Mouse (Mus musculus): ENCODE data around the gene Tns4. TPM values are rescaled to one million over a fixed set of nuclear protein-coding genes. Genes with fewer than 3 reads are reported as not detected.

Tns4 gene
- polyA plus RNA-seq, 1 experiment from 2014 or later, result 1.0 TPM

DNA sequence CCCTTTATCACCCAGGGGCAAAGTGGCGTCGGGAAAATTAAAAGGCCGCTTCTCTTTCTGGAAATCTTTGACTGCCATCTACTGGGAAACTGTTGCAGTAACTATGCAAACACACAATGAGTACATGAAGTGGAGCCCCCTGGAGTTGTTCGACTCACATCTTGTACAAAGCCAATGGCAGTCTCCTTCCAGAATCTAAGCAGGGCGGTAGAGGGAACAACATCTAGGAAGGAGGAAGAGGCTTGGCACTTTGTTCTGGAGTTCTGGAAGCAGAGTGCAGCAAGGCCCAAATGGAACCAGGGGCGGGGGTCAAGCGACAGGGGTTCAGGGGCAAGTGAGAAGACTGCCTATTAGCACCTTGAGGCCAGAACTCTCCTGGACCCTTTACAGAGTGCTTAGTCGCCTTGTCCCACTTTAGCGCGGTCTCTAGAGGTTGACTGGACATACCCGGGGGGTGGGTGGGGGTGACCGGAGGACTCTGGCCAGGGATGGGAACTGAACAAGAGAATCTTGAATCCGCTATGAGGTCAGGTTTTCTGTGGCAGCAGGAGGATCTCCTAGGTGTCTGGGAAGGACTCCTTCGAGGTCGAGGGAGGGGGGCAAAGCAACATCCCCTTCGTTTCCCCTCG, 48.6 kb downstream of the Tns4 start:
- WGBS, result under 1% methylated on average over 17 of the region's 17 CpGs
- Histone ChIP-seq H3K36me3 (replicated peaks) (peaks cover 21% of the 10 kb centered on the region), H3K27ac (replicated peaks) (peak overlapping the region; percentile 98), H3K9me3 (no peaks in the 10 kb centered on the region), H3K4me1 (peaks cover 69% of the 10 kb centered on the region), H3K4me3 (peak overlapping the region; percentile 89), H3K27me3 (replicated peaks; ENCODE audit: low read depth, poor library complexity, severe bottlenecking) (no peaks in the 10 kb centered on the region)
- peak; percentile 69 for DNase-seq (ENCODE audit: low spot score)

DNA sequence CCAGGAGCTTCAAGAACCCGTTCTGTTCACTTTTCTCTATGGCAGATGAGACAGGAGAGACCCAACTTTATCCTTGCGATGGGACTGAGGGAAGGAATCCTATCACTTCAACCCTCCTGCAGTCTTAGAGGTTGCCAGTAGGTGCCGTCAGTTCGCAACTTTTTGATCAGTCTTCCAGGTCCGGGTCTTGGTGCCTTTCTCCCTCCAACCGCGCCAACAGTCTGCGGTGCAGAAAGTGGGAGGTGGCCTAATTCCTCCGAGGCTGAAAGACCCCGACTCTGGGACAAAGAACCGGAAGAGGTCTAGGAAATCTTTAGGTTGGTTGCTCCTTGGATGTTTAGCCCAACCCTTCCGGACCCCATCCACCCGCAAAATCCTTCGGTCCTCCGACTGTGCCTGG, 49.3 kb downstream of the Tns4 start:
- H3K36me3 ChIP-seq (replicated peaks), result peaks cover 15% of the 10 kb centered on the region
- H3K27me3 ChIP-seq (replicated peaks; ENCODE audit: low read depth, poor library complexity, severe bottlenecking), result no peaks in the 10 kb centered on the region
- peak overlapping the region; percentile 89 for H3K4me3 ChIP-seq
- H3K9me3 ChIP-seq, result no peaks in the 10 kb centered on the region
- H3K27ac ChIP-seq (replicated peaks), result peak overlapping the region; percentile 98
- WGBS, result under 1% methylated on average over 15 of the region's 15 CpGs
- H3K4me1 ChIP-seq, result peaks cover 62% of the 10 kb centered on the region
- DNase-seq (ENCODE audit: low spot score), result peak; percentile 92

DNA sequence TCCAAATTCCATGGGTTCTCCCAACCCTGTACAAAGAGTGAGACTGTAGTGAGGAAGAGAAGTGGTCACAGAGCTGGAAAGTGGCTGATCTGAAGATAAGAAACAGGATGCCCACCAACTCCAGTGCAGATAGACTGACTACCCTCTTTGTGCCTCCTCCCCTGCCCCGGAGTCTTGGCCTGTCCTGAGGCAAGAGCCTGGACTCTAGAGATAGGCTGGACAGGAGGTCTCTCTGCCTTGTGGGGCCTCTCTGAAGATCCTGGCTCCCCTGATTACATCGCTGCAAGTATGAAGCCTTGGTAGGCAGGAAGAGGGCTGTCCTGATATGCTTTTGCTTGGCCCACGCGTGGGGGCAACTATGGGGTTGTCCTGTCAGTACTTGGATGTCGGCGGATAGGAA, 52.9 kb downstream of the Tns4 start:
- Histone ChIP-seq H3K4me3 (no peak overlapping the region), H3K27ac (replicated peaks) (peak overlapping the region; percentile 24; the same call in 1 of the 2 replicates), H3K9me3 (no peaks in the 10 kb centered on the region), H3K36me3 (replicated peaks) (no peaks in the 10 kb centered on the region), H3K4me1 (peaks cover 28% of the 10 kb centered on the region), H3K27me3 (replicated peaks; ENCODE audit: low read depth, poor library complexity, severe bottlenecking) (no peaks in the 10 kb centered on the region)
- 68% methylated on average over 6 of the region's 6 CpGs for WGBS
- DNase-seq (ENCODE audit: low spot score), result no peak

DNA sequence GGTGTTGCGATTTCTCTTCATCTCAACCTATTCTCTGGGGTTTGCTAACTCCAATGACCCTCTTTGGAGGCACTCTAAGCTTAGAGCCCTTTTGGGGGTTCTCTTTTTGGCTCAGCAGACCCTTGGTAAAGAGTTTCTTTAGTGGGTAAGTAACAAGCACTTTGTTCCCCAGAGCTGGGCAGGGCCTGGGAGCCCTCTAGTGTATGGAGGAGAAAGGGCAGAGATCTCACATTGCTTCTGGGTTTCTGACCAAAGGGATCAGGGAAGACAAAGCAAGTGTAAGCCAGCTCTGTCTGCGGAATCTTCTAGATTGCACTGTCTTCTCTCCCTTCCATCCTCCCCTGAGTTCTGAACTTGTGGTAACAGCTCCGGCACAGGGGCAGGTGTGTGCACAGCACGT, 53.8 kb downstream of the Tns4 start:
- no peak overlapping the region; the same call in 1 of the 2 replicates for H3K27ac ChIP-seq (replicated peaks)
- no peak overlapping the region for H3K4me3 ChIP-seq
- peaks cover 19% of the 10 kb centered on the region for H3K4me1 ChIP-seq
- no peaks in the 10 kb centered on the region for H3K27me3 ChIP-seq (replicated peaks; ENCODE audit: low read depth, poor library complexity, severe bottlenecking)
- no peaks in the 10 kb centered on the region for H3K36me3 ChIP-seq (replicated peaks)
- no peak for DNase-seq (ENCODE audit: low spot score)
- H3K9me3 ChIP-seq, result no peaks in the 10 kb centered on the region
- WGBS, result 76% methylated on average over 4 of the region's 4 CpGs

DNA sequence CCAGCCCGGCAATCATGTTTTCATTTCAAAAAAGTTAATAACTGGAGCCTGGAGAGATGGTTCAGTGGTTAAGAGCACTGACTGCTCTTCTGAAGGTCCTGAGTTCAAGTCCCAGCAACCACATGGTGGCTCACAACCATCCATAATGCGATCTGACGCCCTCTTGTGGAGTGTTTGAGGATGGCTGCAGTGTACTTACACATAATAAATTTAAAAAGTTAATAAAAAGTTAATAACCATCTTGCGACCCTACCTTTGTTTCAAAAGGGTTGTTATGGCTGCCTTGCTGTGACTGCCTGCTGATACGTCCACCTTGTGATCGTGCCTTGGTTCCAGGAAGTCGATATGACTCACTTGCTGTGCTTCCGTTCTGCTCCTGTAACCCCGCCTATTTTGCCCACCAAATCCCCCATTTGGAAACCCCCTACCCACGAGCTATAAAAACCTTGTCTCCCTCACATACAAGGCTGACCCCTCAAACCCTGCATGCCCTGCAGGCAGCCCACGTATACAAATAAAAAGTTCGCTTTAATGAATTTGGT, 62.1 kb downstream of the Tns4 start:
- H3K4me1 ChIP-seq, result peaks cover 19% of the 10 kb centered on the region
- 88% methylated on average over 12 of the region's 12 CpGs for WGBS
- H3K4me3 ChIP-seq, result no peak overlapping the region
- H3K36me3 ChIP-seq (replicated peaks), result peaks cover 8% of the 10 kb centered on the region
- H3K9me3 ChIP-seq, result no peaks in the 10 kb centered on the region
- H3K27ac ChIP-seq (replicated peaks), result no peak overlapping the region
- H3K27me3 ChIP-seq (replicated peaks; ENCODE audit: low read depth, poor library complexity, severe bottlenecking), result no peaks in the 10 kb centered on the region
- DNase-seq (ENCODE audit: low spot score), result no peak

DNA sequence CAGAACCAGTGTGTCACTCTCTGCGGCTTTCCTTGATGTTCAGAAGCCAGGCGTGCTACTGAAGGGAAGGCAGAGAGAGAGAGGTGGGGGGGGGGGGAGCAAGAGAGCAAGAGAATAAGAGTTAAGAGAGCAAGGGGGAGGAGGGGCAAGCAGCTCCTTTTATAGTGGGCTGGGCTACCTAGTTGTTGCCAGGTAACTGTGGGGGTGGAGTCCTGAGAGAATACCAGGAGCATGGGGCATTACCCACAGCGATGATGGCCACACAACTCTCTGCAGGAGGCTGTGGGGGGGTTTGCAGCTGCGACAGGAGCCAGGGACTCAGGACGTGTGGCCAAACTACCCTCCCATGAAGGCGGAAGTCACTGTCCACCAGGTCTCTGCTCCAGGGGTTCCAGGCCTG, 63.2 kb downstream of the Tns4 start:
- Histone ChIP-seq H3K4me1 (peaks cover 23% of the 10 kb centered on the region), H3K36me3 (replicated peaks) (peaks cover 19% of the 10 kb centered on the region), H3K4me3 (no peak overlapping the region; the same call in 1 of the 2 replicates), H3K27me3 (replicated peaks; ENCODE audit: low read depth, poor library complexity, severe bottlenecking) (no peaks in the 10 kb centered on the region), H3K9me3 (no peaks in the 10 kb centered on the region), H3K27ac (replicated peaks) (peak overlapping the region; percentile 12; the same call in 1 of the 2 replicates)
- WGBS, result 88% methylated on average over 6 of the region's 6 CpGs
- no peak for DNase-seq (ENCODE audit: low spot score)

DNA sequence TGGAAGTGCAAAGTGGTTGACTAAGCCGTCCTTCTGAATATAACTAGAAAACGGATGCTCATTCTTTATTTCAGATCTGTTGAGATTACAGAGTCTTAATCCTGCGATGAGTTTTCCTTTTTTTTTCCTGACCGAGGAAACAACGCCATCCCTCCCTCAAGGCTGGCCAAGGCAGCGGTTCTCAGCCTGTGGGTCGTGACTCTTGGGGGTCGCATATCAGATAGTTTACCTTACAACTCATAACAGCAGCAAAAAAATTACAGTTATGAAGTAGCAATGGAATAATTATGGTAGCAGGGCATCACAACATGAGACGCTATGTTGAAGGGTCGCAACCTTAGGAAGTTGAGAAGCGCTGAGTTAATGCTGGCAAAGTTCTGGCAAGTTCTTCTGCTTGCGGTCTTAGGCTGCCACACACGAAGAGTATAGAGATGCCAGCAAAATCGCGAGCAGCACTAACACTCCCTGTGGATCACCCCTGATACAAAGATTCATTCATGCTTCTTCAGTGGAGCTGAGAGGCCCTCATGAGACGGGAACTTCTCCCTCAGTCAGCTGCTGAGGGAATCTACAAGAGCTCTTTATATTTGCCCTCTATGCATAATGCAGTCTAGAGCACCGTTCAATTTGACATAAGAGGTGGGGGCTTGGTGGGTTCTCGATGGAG, 64.5 kb downstream of the Tns4 start:
- Histone ChIP-seq H3K4me1 (peaks cover 23% of the 10 kb centered on the region), H3K4me3 (peak overlapping the region; percentile 92), H3K9me3 (no peaks in the 10 kb centered on the region), H3K27ac (replicated peaks) (peak overlapping the region; percentile 86), H3K36me3 (replicated peaks) (peaks cover 31% of the 10 kb centered on the region), H3K27me3 (replicated peaks; ENCODE audit: low read depth, poor library complexity, severe bottlenecking) (no peaks in the 10 kb centered on the region)
- 52% methylated on average over 18 of the region's 18 CpGs for WGBS
- no peak for DNase-seq (ENCODE audit: low spot score)

DNA sequence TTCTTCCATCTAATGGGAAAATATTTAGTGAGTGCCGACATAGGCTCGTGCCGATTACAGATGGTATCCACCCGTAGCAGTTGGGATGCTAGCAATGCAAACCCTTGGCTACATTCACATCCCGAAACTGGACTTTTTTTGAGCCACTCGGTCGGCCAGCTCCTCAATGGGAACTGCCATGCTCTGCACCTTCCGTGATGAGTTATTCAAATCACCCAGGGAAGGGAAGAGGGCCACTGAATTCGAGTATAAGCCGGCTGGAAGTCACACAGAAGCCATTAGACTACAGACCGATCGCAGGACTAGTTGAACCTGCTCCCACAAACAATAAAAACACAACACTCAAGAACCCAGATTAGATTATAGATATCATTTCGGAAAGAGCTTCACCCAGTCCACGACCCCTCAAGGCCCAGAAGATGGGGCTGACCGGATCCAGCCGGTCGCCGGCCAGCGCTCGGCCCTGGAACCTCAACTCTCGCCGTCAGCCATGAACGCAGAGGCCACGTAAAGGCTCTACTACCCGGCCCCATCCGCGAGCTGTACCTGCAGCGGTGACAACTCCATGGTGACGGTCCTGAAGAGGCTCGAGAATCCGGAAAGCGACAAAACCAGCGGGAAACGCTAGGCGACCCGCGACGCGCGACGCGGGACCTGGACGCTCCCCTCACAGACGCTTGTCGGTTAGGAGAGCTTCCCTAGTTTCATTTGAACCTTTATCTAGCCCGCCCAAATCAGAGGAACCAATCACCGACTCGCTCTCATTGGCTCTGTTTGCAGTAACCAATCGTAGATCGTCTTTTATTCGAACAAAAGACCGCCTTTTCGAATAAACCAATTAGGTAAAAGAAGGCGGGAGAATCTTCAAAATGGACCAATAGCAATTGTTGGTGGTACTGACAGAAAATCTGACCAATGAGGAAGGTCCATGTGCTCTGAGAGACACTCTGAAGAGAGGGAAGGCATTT, 65.3 kb downstream of the Tns4 start, which contains the start of gene Top2a:
Gene Top2a, minus strand, starts transcription at position 690 of the 968 bp plus-strand sequence.
- DNase-seq (ENCODE audit: low spot score), result peak; percentile 93
- Histone ChIP-seq H3K27me3 (replicated peaks; ENCODE audit: low read depth, poor library complexity, severe bottlenecking) (no peaks in the 10 kb centered on the region), H3K27ac (replicated peaks) (peak within 1 kb of the TSS; percentile 97), H3K9me3 (no peaks in the 10 kb centered on the region), H3K4me3 (peak within 1 kb of the TSS; percentile 92), H3K4me1 (peaks cover 23% of the 10 kb centered on the region), H3K36me3 (replicated peaks) (peaks cover 39% of the 10 kb centered on the region)
- WGBS, result under 1% methylated on average over 54 of the region's 54 CpGs

DNA sequence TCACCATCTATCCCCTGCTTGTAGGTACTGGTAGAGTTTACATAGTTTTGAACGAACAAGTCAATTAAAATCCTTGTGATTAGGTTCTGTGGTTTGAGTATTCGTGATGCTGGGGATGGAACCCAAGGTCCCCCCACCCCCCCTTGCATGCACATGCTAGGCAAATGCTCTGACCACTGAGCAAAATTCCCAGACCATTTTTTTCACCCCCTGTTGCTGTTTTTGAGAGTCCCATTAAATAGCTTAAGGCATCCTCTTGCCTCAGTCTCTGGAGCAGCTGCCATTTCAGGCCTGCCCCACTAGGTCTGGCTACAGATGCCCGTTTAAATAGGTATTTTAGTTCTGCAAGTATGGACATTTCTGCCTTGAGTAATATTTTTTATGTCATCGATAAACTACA, 66.0 kb downstream of the Tns4 start:
- peaks cover 23% of the 10 kb centered on the region for H3K4me1 ChIP-seq
- 11% methylated on average over 4 of the region's 4 CpGs for WGBS
- no peaks in the 10 kb centered on the region for H3K27me3 ChIP-seq (replicated peaks; ENCODE audit: low read depth, poor library complexity, severe bottlenecking)
- peak overlapping the region; percentile 92 for H3K4me3 ChIP-seq
- peaks cover 46% of the 10 kb centered on the region for H3K36me3 ChIP-seq (replicated peaks)
- no peaks in the 10 kb centered on the region for H3K9me3 ChIP-seq
- H3K27ac ChIP-seq (replicated peaks), result peak overlapping the region; percentile 97
- DNase-seq (ENCODE audit: low spot score), result no peak

DNA sequence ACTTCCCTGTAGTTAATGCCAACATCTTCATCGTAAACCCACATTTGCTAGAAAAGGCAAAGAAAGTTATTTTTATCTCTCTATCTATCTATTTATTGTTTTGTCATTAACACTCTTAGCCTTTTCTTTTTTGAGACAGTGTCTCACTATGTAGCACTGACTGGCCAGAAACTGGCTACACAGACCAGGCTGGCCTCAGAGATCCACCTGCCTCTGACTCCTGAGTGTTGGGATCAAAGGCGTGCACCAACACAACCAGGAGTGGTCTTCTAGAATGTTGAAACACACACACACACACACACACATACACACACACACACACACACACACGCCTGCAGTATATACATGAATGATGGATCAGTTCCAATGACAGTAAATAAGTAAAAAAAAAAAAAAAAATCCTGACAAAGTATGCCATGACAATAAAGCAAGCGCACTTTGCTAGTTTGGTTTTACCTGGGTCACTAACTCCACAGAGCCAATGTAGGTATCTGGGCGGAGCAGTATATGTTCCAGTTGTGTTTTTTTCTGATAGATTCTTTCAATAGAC, 66.6 kb downstream of the Tns4 start:
- Histone ChIP-seq H3K27ac (replicated peaks) (peak overlapping the region; percentile 97; the same call in 1 of the 2 replicates), H3K4me3 (peak overlapping the region; percentile 92), H3K36me3 (replicated peaks) (peaks cover 52% of the 10 kb centered on the region), H3K9me3 (no peaks in the 10 kb centered on the region), H3K4me1 (peaks cover 23% of the 10 kb centered on the region), H3K27me3 (replicated peaks; ENCODE audit: low read depth, poor library complexity, severe bottlenecking) (no peaks in the 10 kb centered on the region)
- no peak for DNase-seq (ENCODE audit: low spot score)
- WGBS, result 84% methylated on average over 5 of the region's 5 CpGs

DNA sequence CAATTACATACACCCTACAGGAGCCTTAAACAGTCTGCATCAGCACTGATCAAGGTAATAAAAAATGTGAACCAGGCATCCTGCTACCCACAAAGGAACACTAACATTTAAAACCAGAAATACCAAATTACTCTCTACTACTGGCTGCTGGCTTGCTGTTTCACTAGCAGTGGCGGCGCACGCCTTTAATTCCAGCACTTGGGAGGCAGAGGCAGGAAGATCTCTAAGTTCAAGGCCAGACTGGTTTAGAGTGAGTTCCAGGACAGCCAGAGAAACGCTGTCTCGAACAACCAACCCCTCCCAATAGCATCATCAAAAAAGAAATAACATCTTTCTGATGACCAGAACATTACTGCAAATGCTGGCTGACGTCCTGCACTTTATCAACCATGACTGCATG, 69.3 kb downstream of the Tns4 start:
- Histone ChIP-seq H3K4me1 (peaks cover 19% of the 10 kb centered on the region), H3K4me3 (no peak overlapping the region), H3K9me3 (no peaks in the 10 kb centered on the region), H3K27ac (replicated peaks) (no peak overlapping the region), H3K36me3 (replicated peaks) (peaks cover 78% of the 10 kb centered on the region), H3K27me3 (replicated peaks; ENCODE audit: low read depth, poor library complexity, severe bottlenecking) (no peaks in the 10 kb centered on the region)
- 97% methylated on average over 6 of the region's 6 CpGs for WGBS
- no peak for DNase-seq (ENCODE audit: low spot score)
